Mouse (Mus musculus) urinary bladder, adult 18-20 months (tissue): ENCODE measurements around the gene H2-DMb2.
"Not testable (repeated sequence)": the region's sequence is repeated elsewhere in the genome, so short reads cannot be mapped to it uniquely, and the experiment has no call there.

Source experiments
- DNase-seq, 2 experiments: peaks; one replicate each; pipeline ENCODE4 v3.0.0; 2022; ENCODE audit warnings: low spot score in 2 of 2, mixed read lengths in 2 of 2

The H2-DMb2 gene

DNA sequence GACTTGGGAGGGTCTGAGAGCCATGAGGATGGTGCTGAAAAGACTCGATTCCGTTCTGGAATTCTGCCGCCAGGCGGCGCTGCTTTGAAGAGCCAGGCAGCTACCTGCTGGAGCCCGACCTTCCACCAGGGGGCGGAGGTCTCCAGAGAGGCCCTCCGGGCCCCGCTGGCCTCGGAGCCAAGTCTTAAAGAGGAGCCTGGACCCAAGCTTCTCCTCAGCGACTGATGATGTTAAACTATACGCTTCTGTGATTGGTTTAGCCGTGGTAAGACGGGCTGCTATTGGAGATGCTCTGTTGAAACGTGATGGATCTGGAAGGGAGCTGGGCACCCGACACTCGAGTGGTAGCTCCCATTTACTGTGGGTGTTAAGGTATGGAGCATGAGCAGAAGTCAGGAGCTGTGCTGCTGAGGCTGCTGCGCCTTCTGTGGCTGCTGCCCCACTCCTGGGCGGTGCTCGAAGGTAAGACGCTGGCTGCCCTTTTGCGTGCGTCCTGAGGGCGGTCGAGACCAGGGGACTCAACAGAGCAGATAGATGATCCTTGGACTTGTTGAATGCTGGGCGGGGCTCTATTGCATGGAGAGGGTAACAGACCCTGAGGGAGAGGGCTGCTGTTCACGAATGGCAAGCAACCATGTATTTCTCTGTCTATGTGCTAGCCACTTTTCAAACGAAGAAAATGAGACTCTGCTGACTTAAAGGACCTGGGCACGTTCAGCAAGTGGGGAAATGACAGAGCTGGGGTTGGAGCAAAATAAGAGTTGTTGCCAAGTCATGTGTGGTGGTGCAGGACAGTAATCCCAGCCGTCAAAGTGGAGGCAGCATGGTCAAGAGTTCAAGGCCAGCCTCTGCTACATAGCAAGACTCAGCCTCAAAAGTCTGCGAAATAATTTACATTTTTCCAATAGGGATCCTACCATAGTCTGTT lies 7.5 kb upstream of the H2-DMb2 start:
- DNase-seq = peak; percentile 96 to 99

DNA sequence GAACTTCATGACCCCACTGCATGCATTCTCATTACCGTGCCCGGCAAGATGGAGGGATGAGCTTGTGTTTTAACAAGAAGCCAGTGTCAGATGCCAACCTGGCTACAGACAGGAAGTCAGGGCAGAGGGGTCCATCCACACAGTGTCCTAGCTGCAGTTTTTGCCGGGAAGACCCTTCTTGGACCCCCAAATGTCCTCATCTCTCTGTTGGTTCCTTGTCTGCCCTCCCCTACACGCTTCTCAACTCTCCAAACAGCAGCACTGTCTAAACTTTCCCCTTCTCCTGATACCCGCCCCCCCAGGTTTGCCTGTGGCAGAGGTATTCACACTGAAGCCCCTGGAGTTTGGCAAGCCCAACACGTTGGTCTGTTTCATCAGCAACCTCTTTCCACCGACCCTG lies 5.5 kb upstream of the H2-DMb2 start:
- no peak for DNase-seq

DNA sequence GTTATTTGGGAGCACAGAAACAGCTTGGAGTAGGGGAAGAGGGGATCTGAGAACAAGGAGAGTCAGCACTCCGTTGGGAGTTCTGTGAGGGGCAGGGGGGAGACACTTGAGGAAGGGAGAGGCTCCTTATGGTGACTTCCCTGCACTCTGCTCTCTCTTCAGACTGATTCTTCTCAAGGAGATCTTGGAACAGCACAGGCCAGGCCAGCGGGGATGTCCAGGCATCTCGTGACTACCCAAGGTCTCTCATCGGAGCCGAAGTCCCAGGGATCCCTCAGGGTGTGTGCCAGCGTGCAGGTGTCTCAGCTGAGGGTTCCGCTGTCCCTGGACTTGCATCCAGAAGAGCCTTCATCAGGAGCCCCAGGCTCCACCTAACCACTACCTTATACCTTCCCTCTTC lies 4.5 kb upstream of the H2-DMb2 start:
- no peak for DNase-seq

DNA sequence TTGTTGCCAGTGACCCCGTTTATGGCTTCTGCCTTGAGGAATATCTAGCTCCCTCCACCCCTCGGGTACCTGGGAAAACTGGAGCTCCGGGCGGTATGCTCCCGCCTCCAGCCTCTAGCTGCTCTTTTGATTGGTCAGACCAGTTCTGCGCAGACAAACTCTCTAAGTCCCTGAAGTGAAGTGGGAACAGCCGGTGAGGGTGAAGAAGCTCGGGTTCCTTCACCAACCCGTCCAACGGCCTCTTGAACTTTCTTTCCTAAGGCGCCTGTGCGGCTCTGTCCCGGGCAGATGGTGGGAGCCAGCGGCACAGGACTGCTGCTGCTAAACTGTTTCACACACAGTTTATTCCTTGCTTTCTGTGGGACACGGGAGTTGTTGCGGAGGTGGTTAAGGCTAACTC lies 3.7 kb upstream of the H2-DMb2 start:
- DNase-seq = peak in 1 of 2 experiments; percentile 37

DNA sequence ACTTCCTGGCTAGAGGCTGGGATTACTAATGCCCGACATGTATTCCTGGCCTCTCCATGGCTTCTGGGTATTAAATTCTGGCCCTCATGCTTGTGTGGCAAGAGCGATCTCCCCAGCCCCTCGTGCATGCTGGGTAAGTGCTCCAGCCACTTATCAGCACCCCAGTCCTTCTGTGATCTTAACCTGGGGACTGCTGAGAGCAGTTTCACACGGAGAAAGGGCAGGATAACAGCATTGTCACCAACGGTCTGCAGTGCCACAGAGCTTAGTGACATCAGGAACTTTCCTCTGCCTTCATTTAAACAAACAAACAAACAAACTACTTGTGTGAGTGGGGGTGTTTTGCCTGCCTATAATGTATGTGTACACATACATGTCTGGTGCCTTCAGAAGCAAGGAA lies 2.9 kb upstream of the H2-DMb2 start:
- DNase-seq = no peak

DNA sequence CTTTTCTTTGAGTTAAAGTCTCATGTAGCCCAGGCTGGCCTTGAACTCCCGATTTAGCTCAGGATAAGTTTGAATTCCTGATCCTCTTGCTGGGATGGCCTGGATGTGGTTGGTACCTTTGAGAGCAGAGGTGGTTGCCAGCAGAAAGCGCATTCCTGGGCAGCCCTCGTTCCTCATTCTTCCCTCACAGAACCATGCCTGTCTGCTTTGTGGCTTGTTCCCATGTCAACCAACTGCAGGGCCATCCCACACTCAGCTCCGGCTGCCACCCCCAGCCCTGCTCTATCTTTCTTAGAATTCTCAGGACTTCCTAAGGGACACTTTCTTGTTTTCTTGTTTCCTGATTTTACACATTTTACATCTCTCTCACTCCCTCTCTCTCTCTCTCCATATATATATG lies 1.7 kb upstream of the H2-DMb2 start:
- DNase-seq = no peak

DNA sequence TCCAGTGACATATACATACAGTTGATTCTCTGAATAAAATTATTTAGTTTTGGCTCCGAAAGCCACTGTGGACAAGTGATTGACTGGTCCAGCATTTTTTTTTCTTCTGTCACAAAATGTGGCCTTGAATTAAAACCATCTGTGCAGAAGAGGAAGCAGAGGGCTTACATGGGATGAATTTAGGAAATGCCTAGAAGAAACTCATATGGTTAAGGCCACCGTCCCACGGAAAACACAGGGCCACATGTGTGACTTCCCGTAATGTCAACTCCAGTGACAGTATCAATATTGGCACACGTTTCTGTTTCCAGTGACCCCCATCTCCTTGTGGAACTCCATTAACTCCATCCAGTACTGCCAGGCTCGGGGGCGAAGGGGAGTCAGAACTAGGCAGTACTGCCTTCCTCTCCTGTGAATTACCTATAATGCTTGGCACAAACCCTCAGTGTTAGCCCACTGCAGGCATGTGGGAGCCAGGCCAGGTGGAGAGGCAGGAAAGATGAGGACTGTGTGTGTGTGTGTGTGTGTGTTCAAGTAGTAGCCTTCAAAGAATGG lies 574 bp upstream of the H2-DMb2 start:
- DNase-seq = no peak

DNA sequence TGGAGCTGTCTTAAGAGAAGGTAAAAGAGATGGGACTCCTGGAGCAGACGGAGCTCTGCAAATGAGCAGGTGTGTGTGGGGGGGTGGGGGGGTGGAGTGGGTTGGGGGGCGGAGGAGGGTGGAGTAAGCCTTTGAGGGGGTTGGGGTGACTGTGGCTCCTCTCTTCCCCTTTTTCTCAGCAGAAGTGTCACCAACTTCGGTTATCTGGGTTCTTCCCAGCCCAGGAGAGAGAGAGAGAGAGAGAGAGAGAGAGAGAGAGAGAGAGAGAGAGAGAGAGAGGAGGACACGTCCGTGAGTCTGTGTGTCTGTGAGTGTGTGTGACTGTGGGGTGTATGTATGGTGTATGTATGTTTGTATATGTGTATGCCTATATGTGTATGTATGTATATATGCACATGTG lies 354 bp downstream of the H2-DMb2 start:
- DNase-seq = no peak

DNA sequence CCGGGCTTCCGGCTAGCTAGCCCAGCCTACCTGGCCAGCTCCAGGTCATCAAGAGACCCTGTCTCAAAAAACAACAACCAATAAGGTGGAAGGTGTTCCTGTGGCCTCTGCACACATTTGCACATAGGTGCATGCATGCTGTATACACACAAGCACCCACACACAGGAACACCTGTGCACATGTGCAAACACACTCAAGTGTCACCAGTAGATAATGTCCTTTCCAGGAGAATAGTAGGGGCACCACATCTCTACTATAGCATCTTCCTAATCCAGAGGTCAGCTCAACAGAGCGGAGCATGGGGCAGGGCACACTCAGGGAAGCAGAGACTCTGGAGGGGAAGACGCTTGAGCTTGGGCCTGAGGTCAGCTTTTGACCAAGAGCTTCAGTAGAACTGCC lies 1.1 kb downstream of the H2-DMb2 start:
- not testable (repeated sequence) for DNase-seq

DNA sequence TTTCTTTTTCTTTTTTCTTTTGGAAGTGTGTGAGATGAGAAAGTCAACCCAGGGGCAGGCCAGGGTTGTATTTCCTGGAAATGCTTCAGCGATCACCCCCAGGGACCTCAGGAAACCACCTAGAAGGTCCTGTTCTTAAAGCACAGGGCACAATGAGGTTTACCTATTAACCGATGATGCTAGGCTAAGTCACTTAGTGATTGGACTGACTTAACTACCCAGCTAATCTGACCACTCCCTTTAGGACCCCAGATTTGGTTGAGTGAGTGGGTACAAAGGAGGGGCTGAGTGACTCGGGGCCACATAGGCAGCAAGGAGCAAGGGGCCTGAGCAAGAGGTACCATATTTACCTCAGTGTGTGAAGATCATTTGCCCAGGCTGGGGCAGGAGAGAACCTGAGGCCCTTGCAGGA lies 1.9 kb downstream of the H2-DMb2 start:
- no peak for DNase-seq

DNA sequence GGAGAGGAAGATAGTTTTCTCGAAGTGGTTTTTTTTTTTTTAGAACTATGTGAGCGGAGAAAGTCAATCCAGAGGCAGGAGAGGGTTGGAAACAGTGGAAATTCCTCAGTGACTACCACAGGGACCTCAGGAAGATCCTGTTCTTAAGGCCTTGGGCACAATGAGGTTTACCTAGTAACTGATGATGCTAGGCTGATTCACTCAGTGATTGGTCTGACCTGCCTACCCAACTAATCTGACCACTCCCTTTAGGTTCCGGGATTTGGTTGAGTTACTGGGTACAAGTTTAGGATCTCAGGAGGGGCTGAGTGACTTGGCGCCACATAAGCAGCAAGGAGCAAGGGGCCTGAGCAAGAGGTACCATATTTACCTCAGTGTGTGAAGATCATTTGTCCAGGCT lies 9.8 kb downstream of the H2-DMb2 start, which contains the start of gene H2-DMb1:
Gene H2-DMb1 (plus strand): TSS at position 150 of the 400 bp plus-strand sequence.
- DNase-seq = peak in 1 of 2 experiments; percentile 31

DNA sequence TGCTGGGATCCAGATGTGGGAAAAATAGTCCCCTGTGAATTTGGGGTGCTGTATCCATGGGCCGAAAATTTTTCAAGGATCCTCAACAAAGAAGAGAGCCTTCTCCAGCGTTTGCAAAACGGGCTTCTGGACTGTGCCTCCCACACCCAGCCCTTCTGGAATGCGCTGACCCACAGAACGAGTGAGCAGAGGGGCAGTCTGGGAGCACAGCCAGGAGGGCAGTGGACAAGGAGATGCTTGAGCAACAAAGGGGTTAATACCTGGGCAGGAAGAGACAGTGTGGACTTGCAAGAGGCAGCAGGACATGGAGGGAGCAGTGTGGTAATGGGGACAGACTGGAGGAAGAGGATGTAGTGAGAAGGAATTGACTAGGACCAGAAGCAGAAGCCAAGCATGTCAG lies 12.4 kb downstream of the H2-DMb2 start:
- no peak for DNase-seq

DNA sequence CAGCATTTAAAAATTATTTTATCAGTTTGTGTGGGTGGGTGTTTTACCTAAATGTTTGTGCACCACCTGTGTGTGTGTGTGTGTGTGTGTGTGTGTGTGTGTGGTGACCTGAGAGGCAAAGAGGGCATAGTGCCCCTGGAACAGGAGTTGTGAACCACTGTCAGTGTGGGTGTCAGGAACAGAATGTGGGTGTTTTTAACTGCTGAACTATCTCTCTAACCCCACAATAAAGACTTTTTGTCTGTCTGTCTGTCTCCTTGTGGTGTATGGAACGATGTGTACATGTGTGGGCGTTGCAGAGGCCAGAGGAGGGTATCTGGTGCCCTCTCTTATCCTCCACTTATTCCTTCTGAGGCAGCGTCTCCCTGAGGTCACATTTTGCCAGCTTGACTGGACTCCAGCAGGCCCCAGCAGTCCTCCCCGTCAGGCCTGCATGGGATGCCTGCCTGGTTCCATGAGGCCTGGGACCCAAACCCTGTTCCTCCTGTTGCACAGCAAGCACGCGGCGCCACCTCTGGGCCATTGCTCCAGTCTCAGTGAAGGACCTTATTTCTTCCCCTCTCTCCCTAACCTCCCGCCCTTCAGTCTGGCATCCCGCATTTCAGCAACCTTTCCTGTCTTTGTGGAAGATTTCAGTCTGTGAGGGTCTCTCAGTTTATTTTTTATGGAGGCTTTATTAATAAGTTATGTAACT lies 21.2 kb downstream of the H2-DMb2 start:
- no peak for DNase-seq

DNA sequence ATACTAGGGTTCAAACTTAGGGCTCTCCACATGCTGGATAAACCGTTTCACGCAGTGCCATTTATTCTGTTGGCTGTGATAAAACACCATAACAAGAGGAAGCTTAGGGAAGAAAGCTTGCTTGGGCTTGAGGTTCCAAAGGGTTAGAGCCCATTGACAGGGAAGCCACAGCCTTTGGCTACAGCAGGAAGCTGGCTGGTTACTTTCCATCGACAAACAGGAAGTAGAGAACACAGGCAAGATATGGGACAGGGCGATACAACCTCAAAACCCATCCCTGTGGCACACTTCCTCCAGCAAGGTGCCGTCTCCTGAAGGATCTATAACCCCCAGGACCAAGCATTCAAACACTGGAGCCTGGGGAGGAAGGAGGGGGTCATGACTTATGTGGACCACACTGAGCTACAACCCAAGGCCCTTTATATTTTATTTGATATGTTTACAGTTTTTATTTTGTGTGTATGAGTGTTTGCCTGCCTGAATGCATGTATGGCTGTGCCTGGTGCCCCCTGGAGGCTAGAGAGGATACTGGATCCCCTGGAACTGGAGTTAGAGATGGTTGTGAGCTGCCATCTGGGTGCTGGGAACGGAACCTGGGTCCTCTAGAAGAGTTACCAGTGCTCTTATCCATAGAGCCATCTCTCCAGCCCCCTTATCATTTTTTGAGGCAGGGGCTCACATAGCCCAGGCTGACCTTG lies 22.1 kb downstream of the H2-DMb2 start:
- DNase-seq = no peak

DNA sequence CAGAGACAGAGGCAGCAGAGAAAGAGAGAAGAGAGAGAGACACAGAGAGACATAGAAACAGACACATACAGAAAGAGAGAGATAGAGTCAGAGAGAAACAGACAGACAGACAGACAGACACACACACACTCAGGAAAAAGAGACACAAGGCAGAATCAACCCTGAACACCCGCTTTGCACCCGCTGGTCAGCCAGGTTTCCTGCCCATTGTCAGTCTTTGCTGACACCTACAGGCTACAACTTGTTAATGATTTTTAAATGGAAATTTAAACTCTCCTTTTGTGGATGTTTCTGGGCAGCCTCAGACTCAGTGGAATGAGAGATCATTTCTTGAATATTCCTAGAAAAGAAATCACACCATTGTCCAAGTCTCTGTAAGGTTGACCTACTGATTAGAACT lies 26.2 kb downstream of the H2-DMb2 start:
- DNase-seq = no peak

DNA sequence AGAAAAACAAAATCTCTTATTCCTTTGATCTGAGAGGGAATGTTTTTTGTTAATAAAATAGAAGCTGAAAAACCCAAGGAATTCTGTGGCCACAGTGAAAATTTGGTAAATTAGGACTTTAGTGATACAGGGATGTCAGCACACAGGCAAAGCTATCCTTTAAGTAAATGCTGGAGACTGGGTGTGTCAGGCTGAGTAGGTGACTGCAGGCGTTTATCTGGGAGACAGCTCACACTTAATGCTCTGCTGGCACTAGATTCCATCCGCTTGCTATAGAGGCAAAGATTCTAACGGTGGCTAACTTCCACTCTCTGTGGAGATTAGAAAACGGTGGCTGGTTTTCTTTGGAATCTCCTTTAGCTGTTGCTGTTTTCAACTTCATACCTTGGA lies 27.4 kb downstream of the H2-DMb2 start:
- DNase-seq = no peak

DNA sequence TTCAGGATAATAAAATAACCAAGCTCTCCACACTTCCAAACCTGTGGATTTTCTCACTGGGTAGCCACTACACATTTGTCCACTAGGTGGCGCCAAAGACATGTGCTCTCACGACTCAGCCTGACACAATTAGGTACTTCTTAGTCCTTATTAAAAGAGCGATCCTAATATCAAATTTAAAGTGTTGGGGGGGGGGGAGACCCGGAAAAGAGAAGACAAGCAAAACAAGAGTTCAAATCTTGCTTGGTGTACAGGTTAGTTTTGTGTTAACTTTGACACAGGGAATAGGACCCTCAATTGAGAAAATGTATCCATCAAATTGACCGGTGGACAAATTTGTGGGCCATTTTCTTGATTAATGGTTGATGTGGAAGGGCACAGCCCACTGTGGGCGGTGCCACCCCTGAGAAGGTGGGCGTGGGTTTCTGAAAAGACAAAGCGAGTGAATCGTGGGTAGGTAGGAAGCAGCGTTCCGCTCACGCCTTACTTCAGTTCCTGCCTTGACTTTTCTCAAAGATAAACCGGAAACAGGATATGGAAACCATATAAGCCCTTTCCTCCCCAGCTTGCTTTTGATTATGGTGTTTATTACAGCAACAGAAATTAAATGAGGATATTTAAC lies 27.9 kb downstream of the H2-DMb2 start:
- peak; percentile 61 to 71 for DNase-seq

DNA sequence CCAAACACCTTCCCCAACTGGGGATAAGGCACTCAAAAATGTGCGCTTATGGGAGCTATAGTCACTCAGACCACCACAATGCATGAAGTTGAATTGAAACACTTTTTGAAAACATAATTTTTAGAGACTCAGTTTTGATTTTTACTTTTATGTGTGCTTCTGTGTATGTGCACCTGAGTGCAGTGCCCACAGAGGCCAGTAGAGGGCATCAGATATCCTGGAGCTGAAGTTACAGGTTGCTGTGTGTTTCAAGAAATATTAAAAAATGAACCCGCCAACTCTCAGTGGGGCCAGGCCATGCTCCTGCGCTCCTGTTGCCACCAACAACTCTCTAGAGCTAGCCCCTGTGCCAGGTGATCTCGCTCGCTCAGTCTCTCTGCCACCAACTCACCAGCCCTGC lies 29.4 kb downstream of the H2-DMb2 start:
- no peak for DNase-seq

DNA sequence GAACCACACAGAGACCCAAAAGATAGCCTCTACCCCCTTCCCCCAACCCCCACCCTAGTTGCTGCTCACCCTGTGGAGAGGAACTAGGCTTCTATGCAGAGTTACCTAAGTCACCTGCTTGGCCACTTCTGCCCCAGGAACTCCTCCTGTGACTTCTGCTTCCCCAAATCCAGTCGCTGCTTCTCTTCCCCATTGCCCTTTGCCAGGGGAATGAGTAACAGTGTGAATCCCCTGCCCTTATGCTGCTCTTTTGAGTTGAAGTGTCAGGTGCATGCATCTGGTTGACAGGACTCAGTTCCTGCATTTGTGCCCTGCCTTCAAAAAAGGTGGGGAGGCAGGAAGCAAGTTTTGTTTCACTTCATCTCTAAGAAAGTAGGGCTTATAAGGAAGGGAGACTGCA lies 31.0 kb downstream of the H2-DMb2 start:
- DNase-seq = no peak

DNA sequence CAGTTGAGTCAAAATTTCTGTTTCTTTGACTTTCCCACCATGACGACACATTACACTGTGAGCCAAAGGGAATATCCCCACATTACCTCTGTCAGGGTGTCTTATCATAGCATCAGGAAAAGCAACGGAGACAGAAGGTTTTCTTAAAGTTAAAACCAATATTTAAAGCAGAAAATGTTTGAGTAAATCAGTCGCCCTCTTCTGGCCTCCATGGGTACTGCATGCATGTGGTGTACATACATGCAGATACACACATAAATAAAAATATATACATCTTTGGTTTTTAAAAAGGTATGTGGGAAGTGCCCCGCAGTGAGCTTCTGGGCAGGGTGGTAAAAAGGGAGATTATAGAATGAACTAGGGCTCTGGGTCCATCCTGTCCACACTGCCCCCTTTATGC lies 34.1 kb downstream of the H2-DMb2 start:
- no peak for DNase-seq

DNA sequence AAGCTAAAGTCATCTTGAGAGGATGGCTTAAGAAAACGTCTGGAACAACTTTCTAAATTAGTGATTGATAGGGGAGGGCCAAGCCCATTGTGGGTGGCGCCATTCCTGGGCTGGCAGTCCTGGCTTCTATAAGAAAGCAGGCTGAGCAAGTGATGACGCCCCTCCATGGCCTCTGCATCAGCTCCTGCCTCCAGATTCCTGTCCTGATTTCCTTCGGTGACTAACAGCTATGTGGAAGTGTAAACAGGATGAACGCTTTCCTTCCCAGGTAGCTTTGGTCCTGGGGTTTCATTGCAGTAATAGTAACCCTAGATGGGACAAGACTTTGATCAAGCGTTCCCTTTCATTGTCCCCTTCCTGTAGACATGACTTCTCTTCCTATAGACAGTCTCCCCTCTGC lies 35.9 kb downstream of the H2-DMb2 start:
- DNase-seq = no peak
